Mouse (Mus musculus): ENCODE measurements around the gene Ankfy1. TPM values are rescaled to one million over a fixed set of nuclear protein-coding genes. Genes with fewer than 3 reads are reported as not detected.
"Not testable (repeated sequence)": the region's sequence is repeated elsewhere in the genome, so short reads cannot be mapped to it uniquely, and the experiment has no call there.

Ankfy1 gene
- polyA plus RNA-seq, 1 experiment from 2014 or later = 21.0 TPM

DNA sequence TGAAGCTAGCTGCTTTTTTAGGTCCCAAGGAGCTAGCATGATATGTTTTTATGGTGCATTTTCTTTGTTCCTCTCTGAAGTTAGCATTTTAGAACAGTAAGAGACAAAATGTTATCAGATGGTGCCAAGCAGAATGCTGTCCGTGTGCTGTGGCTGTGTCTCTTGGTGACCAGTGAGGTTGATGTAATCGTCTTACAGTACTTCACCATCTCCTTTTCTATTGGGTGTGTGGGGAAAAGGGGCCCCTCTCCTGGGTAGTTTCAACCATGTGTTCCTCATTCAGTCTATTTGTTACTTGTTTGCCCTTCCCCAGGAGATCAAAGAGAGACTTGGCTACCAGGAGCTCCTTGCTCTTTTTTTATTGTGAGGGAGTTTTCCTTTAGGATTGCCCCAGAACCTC is 33.4 kb downstream of the Ankfy1 start:
- no peaks in the 10 kb centered on the region for H3K27me3 ChIP-seq
- H3K9me3 ChIP-seq (replicated peaks) = no peaks in the 10 kb centered on the region
- peaks cover 11% of the 10 kb centered on the region for H3K36me3 ChIP-seq
- H3K27ac ChIP-seq (replicated peaks) = no peak overlapping the region
- H3K4me1 ChIP-seq = no peaks in the 10 kb centered on the region
- no peak overlapping the region for H3K4me3 ChIP-seq (replicated peaks)
- 44% methylated on average over 2 of the region's 2 CpGs for WGBS
- no peak overlapping the region for H3K9ac ChIP-seq
- H3K4me2 ChIP-seq (replicated peaks) = no peak overlapping the region
- ATAC-seq (ENCODE audit: insufficient number of reproducible peaks, low FRiP score, low TSS enrichment, low read depth) = no peak

- ATAC-seq (ENCODE audit: insufficient number of reproducible peaks, low FRiP score, low TSS enrichment, low read depth) = no peak
Measured at GRCm38 (mm10) chr11:72723871-72724270, 34.1 kb downstream of the Ankfy1 start.

DNA sequence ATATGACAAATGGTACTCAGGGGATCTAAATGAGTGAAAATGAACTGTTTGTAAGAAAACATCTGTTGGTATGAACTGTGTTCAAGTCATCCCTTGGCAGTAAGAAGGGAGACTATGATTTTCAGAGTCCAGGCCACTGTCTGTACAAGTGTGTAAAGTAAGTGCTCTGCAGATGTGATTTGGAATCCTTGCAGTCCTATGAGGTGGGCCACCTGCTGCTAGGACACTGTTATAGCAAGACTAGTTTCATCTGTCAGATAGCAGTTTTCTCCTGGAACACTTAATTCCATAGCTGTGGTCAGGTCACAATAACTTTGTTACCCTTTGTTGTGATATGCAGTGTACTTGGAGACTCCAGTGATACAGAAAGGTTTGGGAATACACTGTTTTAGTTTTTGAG is 36.2 kb downstream of the Ankfy1 start:
- Histone ChIP-seq H3K27me3 (no peaks in the 10 kb centered on the region), H3K4me2 (replicated peaks) (no peak overlapping the region), H3K9ac (no peak overlapping the region), H3K36me3 (peaks cover 32% of the 10 kb centered on the region), H3K4me3 (replicated peaks) (no peak overlapping the region), H3K9me3 (replicated peaks) (no peaks in the 10 kb centered on the region), H3K27ac (replicated peaks) (no peak overlapping the region), H3K4me1 (no peaks in the 10 kb centered on the region)
- no peak for ATAC-seq (ENCODE audit: insufficient number of reproducible peaks, low FRiP score, low TSS enrichment, low read depth)

More at GRCm38 (mm10) chr11:72723871-72724270, 34.1 kb downstream of the Ankfy1 start:
- no peaks in the 10 kb centered on the region for H3K4me1 ChIP-seq
- no peaks in the 10 kb centered on the region for H3K9me3 ChIP-seq (replicated peaks)
- H3K9ac ChIP-seq = no peak overlapping the region
- no peak overlapping the region for H3K4me2 ChIP-seq (replicated peaks)
- H3K27ac ChIP-seq (replicated peaks) = no peak overlapping the region
- H3K27me3 ChIP-seq = no peaks in the 10 kb centered on the region
- H3K36me3 ChIP-seq = peaks cover 14% of the 10 kb centered on the region
- no peak overlapping the region for H3K4me3 ChIP-seq (replicated peaks)

DNA sequence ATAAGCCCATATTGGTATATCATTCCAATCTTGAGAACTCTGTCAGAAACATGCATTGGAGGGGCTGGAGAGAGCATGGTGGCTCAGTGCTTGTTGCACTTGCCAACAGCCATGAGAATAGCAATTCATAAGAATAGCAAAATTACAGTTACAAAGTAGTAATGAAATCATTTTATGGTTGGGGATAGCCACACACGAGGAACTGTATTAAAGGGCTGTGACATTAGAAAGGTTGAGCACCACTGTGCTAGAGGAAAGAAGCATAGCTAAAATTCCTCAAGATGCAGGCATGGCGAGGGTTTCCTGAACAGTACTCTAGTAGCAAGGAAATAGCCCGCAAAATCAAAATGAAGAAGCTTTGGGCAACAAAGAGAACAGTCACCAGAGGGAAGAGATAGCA is 43.9 kb downstream of the Ankfy1 start:
- Histone ChIP-seq H3K27me3 (no peaks in the 10 kb centered on the region), H3K4me2 (replicated peaks) (no peak overlapping the region), H3K4me3 (replicated peaks) (no peak overlapping the region), H3K27ac (replicated peaks) (no peak overlapping the region), H3K9ac (no peak overlapping the region), H3K36me3 (peaks cover 61% of the 10 kb centered on the region), H3K9me3 (replicated peaks) (no peaks in the 10 kb centered on the region), H3K4me1 (no peaks in the 10 kb centered on the region)
- 84% methylated on average over 3 of the region's 3 CpGs for whole genome bisulfite sequencing
- ATAC-seq (ENCODE audit: insufficient number of reproducible peaks, low FRiP score, low TSS enrichment, low read depth) = no peak

DNA sequence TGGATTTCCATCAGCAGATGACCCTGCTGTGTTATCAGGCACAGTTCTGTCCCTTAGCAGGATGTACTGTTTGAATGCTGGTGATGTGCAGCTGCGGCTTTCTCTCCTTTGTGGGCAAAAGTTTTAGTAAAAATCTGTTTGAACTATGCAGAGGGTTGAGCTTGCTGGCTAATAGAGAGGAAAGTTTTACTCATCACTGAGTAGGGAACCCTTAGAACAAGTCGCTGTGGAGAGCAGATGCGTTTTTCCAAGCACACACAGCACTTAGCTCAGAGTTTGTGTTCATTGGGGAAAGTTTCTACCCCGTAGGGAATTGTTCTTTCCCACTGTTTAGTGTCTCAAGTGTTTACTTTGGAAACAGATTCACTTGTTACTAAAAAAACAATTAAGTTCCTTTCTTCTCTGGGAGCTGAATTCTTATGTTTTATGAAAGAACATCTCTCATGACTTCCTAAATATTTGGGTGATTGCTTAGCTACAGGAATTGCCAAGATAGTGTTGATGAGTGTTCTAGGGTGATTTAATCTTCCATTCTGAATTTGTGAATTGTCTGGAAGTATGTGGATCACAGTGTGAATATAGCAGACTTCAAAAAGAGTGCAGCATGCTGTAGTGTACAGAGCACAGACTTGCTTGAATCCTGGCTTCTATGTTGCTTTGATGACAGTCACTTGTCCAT is 45.2 kb downstream of the Ankfy1 start:
- H3K9me3 ChIP-seq (replicated peaks) = no peaks in the 10 kb centered on the region
- no peaks in the 10 kb centered on the region for H3K4me1 ChIP-seq
- no peak overlapping the region for H3K27ac ChIP-seq (replicated peaks)
- no peaks in the 10 kb centered on the region for H3K27me3 ChIP-seq
- no peak overlapping the region for H3K4me2 ChIP-seq (replicated peaks)
- no peak overlapping the region for H3K4me3 ChIP-seq (replicated peaks)
- WGBS = 79% methylated on average over 4 of the region's 4 CpGs
- peaks cover 63% of the 10 kb centered on the region for H3K36me3 ChIP-seq
- no peak overlapping the region for H3K9ac ChIP-seq
- ATAC-seq (ENCODE audit: insufficient number of reproducible peaks, low FRiP score, low TSS enrichment, low read depth) = no peak

- H3K27ac ChIP-seq (replicated peaks) = no peak overlapping the region
- no peak overlapping the region for H3K9ac ChIP-seq
- 85% methylated on average over 2 of the region's 2 CpGs for WGBS
- H3K4me3 ChIP-seq (replicated peaks) = no peak overlapping the region
- H3K4me2 ChIP-seq (replicated peaks) = no peak overlapping the region
- H3K36me3 ChIP-seq = peaks cover 63% of the 10 kb centered on the region
- H3K27me3 ChIP-seq = no peaks in the 10 kb centered on the region
- no peaks in the 10 kb centered on the region for H3K4me1 ChIP-seq
- no peaks in the 10 kb centered on the region for H3K9me3 ChIP-seq (replicated peaks)
- ATAC-seq (ENCODE audit: insufficient number of reproducible peaks, low FRiP score, low TSS enrichment, low read depth) = no peak
Measured at GRCm38 (mm10) chr11:72735519-72735860, 45.7 kb downstream of the Ankfy1 start.

- ATAC-seq (ENCODE audit: insufficient number of reproducible peaks, low FRiP score, low TSS enrichment, low read depth) = no peak
- Histone ChIP-seq H3K9ac (no peak overlapping the region), H3K36me3 (peaks cover 58% of the 10 kb centered on the region), H3K9me3 (replicated peaks) (no peaks in the 10 kb centered on the region), H3K27me3 (no peaks in the 10 kb centered on the region), H3K4me1 (no peaks in the 10 kb centered on the region), H3K4me2 (replicated peaks) (no peak overlapping the region), H3K4me3 (replicated peaks) (no peak overlapping the region), H3K27ac (replicated peaks) (no peak overlapping the region)
- 78% methylated on average over 1 of the region's 1 CpGs for WGBS
Measured at GRCm38 (mm10) chr11:72736320-72736719, 46.5 kb downstream of the Ankfy1 start.

GRCm38 (mm10) chr11:72737517-72737916 is 47.7 kb downstream of the Ankfy1 start:
- H3K9ac ChIP-seq; H3K9me3 ChIP-seq (replicated peaks); H3K4me3 ChIP-seq (replicated peaks); H3K4me1 ChIP-seq; H3K4me2 ChIP-seq (replicated peaks); H3K27me3 ChIP-seq; ATAC-seq (ENCODE audit: insufficient number of reproducible peaks, low FRiP score, low TSS enrichment, low read depth); H3K27ac ChIP-seq (replicated peaks): not testable (repeated sequence)
- peaks cover 47% of the 10 kb centered on the region for H3K36me3 ChIP-seq
- WGBS = 88% methylated on average over 5 of the region's 5 CpGs

DNA sequence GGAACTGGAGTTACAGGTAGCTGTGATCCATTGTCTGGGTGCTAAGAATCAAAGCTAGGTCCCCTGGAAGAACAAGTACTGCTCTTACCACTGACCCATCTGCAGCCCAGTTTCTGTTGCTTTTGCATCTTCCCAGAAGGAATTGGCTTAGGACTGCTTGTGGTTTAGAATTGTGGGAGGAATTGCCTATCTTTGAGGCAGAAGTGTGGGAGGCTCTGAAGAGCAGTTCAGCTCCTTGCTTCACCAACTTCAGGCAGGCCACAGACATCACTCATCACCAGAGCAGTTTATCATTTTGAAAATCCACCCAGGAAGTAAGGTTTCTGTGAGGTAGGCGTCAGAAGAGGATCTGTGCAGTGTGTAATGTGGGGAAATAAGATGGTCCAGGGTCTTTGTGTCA is 49.2 kb downstream of the Ankfy1 start:
- Histone ChIP-seq H3K4me3 (replicated peaks) (no peak overlapping the region), H3K27me3 (no peaks in the 10 kb centered on the region), H3K36me3 (peaks cover 37% of the 10 kb centered on the region), H3K9me3 (replicated peaks) (no peaks in the 10 kb centered on the region), H3K4me1 (no peaks in the 10 kb centered on the region), H3K4me2 (replicated peaks) (no peak overlapping the region), H3K27ac (replicated peaks) (no peak overlapping the region), H3K9ac (no peak overlapping the region)
- ATAC-seq (ENCODE audit: insufficient number of reproducible peaks, low FRiP score, low TSS enrichment, low read depth) = no peak
- 83% methylated on average over 1 of the region's 1 CpGs for WGBS

- Histone ChIP-seq H3K4me3 (replicated peaks) (no peak overlapping the region), H3K27me3 (no peaks in the 10 kb centered on the region), H3K4me2 (replicated peaks) (no peak overlapping the region), H3K9ac (no peak overlapping the region), H3K9me3 (replicated peaks) (no peaks in the 10 kb centered on the region), H3K4me1 (no peaks in the 10 kb centered on the region), H3K36me3 (peaks cover 87% of the 10 kb centered on the region), H3K27ac (replicated peaks) (no peak overlapping the region)
- no peak for ATAC-seq (ENCODE audit: insufficient number of reproducible peaks, low FRiP score, low TSS enrichment, low read depth)
- WGBS = 22% methylated on average over 2 of the region's 2 CpGs
Measured at GRCm38 (mm10) chr11:72751956-72752355, 62.1 kb downstream of the Ankfy1 start.

DNA sequence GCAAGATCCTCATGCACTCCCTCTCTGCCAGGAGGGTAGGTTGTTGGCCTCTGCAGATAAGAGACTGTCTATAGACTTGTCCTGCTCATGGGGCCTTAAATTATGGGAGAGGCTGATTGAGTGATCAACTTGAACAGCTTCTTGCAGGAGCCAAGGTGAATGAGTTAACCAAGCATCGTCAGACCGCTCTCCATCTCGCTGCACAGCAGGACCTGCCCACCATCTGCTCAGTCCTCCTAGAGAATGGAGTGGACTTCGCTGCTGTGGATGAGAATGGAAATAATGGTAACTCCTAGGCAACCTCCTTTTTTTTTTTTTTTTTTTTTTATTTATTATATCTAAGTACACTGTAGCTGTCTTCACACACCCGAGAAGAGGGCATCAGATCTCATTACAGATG is 68.5 kb downstream of the Ankfy1 start:
- Histone ChIP-seq H3K36me3 (peaks cover 92% of the 10 kb centered on the region), H3K4me3 (replicated peaks) (no peak overlapping the region), H3K9me3 (replicated peaks) (no peaks in the 10 kb centered on the region), H3K27me3 (no peaks in the 10 kb centered on the region), H3K9ac (no peak overlapping the region), H3K4me2 (replicated peaks) (no peak overlapping the region), H3K27ac (replicated peaks) (no peak overlapping the region), H3K4me1 (no peaks in the 10 kb centered on the region)
- ATAC-seq (ENCODE audit: insufficient number of reproducible peaks, low FRiP score, low TSS enrichment, low read depth) = no peak
- 87% methylated on average over 5 of the region's 5 CpGs for WGBS

- WGBS = 91% methylated on average over 6 of the region's 6 CpGs
- Histone ChIP-seq H3K4me3 (replicated peaks) (no peak overlapping the region), H3K36me3 (peaks cover 91% of the 10 kb centered on the region), H3K4me1 (no peaks in the 10 kb centered on the region), H3K9ac (no peak overlapping the region), H3K27ac (replicated peaks) (no peak overlapping the region), H3K27me3 (no peaks in the 10 kb centered on the region), H3K9me3 (replicated peaks) (no peaks in the 10 kb centered on the region), H3K4me2 (replicated peaks) (no peak overlapping the region)
- no peak for ATAC-seq (ENCODE audit: insufficient number of reproducible peaks, low FRiP score, low TSS enrichment, low read depth)
Measured at GRCm38 (mm10) chr11:72759581-72759980, 69.8 kb downstream of the Ankfy1 start.

Measured in embryonic facial prominence, embryonic 15.5 days (tissue).